Mouse (Mus musculus): ENCODE data around the gene Galt. TPM values are rescaled to one million over a fixed set of nuclear protein-coding genes. Genes with fewer than 3 reads are reported as not detected.
"Not testable (repeated sequence)": the region's sequence is repeated elsewhere in the genome, so short reads cannot be mapped to it uniquely, and the experiment has no call there.

The Galt gene
- polyA plus RNA-seq, 1 experiment, result 40.4 TPM

GRCm38 (mm10) chr4:41759206-41759605, 4.2 kb downstream of the Galt start:
- no peak for TF ChIP-seq GATA1 (IDR thresholded peaks at IDR 0.05; ENCODE audit: low read length)

GRCm38 (mm10) chr4:41759656-41760287, 4.7 kb downstream of the Galt start:
- no peak for TF ChIP-seq GATA1 (IDR thresholded peaks at IDR 0.05; ENCODE audit: low read length)

- no peak for TF ChIP-seq GATA1 (IDR thresholded peaks at IDR 0.05; ENCODE audit: low read length)
These were observed 5.3 kb downstream of the Galt start for GRCm38 (mm10) chr4:41760288-41760721.

- TF ChIP-seq GATA1 (IDR thresholded peaks at IDR 0.05; ENCODE audit: low read length), result no peak
These were observed 5.9 kb downstream of the Galt start for GRCm38 (mm10) chr4:41760911-41761310.

DNA sequence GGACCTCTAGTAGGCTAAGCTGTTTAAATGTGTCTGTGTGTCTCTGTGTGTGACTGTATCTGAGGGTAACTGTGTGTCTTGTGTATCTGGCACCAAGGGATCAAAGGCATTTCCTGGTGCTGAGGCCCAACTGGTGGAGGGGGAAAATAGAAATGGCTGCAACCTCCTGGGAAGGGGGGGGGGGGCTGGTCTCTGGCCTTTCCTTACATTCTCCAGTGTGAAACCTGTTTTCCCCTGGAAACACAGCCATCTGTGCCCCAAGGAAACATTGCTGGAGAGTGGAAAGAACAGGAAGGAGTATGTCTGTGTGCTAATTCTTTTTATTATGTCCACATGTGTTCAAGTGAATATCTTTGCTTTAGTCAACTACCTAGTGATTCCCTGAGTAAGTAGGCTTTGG, 6.7 kb downstream of the Galt start:
- no peak for TF ChIP-seq GATA1 (IDR thresholded peaks at IDR 0.05; ENCODE audit: low read length)

DNA sequence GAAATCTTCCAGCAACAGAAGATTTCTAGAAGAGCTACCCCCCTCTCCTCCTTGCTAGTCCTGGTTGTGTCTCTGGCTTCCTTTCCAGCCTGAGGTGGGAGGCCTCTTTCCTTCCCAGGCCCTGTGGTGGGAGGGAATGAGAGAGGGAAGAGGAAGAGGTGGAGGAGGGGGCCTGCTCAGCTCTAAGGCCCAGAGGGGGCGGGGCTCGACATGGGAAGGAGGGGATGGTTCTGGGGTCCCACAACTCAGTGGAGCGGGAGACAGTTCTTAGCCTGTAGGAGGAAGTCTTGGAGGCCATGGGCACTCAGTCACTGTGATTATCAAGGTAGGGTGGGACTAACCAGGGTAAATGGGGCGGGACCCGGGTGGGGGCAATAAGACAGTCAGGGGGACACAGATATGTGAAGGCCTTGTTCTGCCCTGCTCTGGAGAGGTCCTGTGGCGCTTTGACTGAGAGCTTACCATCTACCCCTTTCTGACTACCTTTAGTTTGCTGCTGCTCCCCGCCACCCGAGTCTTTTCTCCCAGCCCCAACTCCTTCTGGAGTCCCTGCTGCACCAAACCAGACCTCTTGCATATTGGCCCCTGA, 7.2 kb downstream of the Galt start:
- TF ChIP-seq GATA1 (IDR thresholded peaks at IDR 0.05; ENCODE audit: low read length), result no peak

- not testable (repeated sequence) for TF ChIP-seq GATA1 (IDR thresholded peaks at IDR 0.05; ENCODE audit: low read length)
These were observed 19.0 kb downstream of the Galt start, which contains the start of gene Ccl27a for GRCm38 (mm10) chr4:41774002-41774401. Gene Ccl27a (minus strand): TSS chr4:41774247.

Other genes with a start within 250 kb of the Galt start
- gene 1110017D15Rik, start 237.9 kb upstream of the Galt start, polyA plus RNA-seq (2012), result not detected in 2 replicates
- gene Fam219a, start 185.7 kb upstream of the Galt start, polyA plus RNA-seq (2012), result 1.2 and 1.7 TPM in 2 replicates
- not detected in 2 replicates for gene Dnaic1, start 185.5 kb upstream of the Galt start, polyA plus RNA-seq (2012)
- not detected in 2 replicates for gene Enho, start 114.9 kb upstream of the Galt start, polyA plus RNA-seq (2012)
- gene Cntfr, start 58.1 kb upstream of the Galt start, polyA plus RNA-seq (2012), result 7.7 and 9.0 TPM in 2 replicates
- 5.8 and 6.3 TPM in 2 replicates for gene Il11ra1, start 55.2 kb upstream of the Galt start, polyA plus RNA-seq (2012)
- gene Rpp25l, start 41.7 kb upstream of the Galt start, polyA plus RNA-seq (2012), result 94.5 and 96.6 TPM in 2 replicates
- gene Dctn3, start 32.1 kb upstream of the Galt start, polyA plus RNA-seq (2012), result 154 and 221 TPM in 2 replicates
- not detected in 2 replicates for gene Arid3c, start 24.1 kb upstream of the Galt start, polyA plus RNA-seq (2012)
- gene Sigmar1, start 929 bp downstream of the Galt start, polyA plus RNA-seq (2012), result 39.7 and 85.4 TPM in 2 replicates
- 2.6 TPM in 1 of 2 replicates, not detected in the other for gene Ccl27a, start 19.0 kb downstream of the Galt start, polyA plus RNA-seq (2012)
- gene Gm21541, start 148.4 kb downstream of the Galt start, polyA plus RNA-seq (2012), result not detected in 2 replicates
- gene Gm20878, start 186.3 kb downstream of the Galt start, polyA plus RNA-seq (2012), result 0.22 and 2.0 TPM in 2 replicates
- gene Fam205a4, start 210.8 kb downstream of the Galt start, polyA plus RNA-seq (2012), result not detected in 2 replicates